Mouse (Mus musculus) liver, postnatal 0 days (tissue): ENCODE measurements around the gene Gen1.

Experiments used
- CTCF ChIP-seq: sonication (generic); IDR thresholded peaks from 2 replicates; pipeline ENCODE4 v1.5.1; 2016; ENCODE audit warnings: antibody characterized with exemption, low read depth
- EP300 ChIP-seq: IDR thresholded peaks from 2 replicates; pipeline ENCODE4 v1.6.1; 2016; ENCODE audit warnings: antibody characterized with exemption, low read depth, mild to moderate bottlenecking

- TF ChIP-seq CTCF = no peak
- no peak for TF ChIP-seq EP300
These were observed 50.0 kb downstream of the Gen1 start for GRCm38 (mm10) chr12:11215555-11215954.
